Mouse (Mus musculus) spleen, adult 2 months (tissue): ENCODE measurements around the gene Gm49395. TPM values are rescaled to one million over a fixed set of nuclear protein-coding genes. Genes with fewer than 3 reads are reported as not detected.

Experiments
- DNase-seq, 2 experiments: peaks; one replicate each; pipeline versions ENCODE4 v3.0.0 to v3.0.0-alpha.2; 2012 to 2021; ENCODE audit warnings: low spot score in 2 of 2, low read depth in 1 of 2
- H3K27ac ChIP-seq: fragments of 200-500 bp; 2 replicates; pipeline ENCODE4 v1.5.1; 2012; ENCODE audit warnings: low read length, inconsistent platforms; ENCODE audit not compliant: insufficient read depth
- H3K27me3 ChIP-seq: fragments of 200-500 bp; 2 replicates; pipeline ENCODE4 v1.6.1; 2012; ENCODE audit warnings: mild to moderate bottlenecking, moderate library complexity, low read length, inconsistent platforms; ENCODE audit not compliant: control insufficient read depth, insufficient read depth
- H3K36me3 ChIP-seq: fragments of 200-500 bp; 2 replicates; pipeline ENCODE4 v1.6.1; 2012; ENCODE audit warnings: mild to moderate bottlenecking, low read length, inconsistent platforms; ENCODE audit not compliant: control insufficient read depth, insufficient read depth
- H3K4me1 ChIP-seq: fragments of 200-500 bp; 2 replicates; pipeline ENCODE4 v1.6.1; 2011; ENCODE audit warnings: inconsistent platforms; ENCODE audit not compliant: control insufficient read depth, insufficient read depth, insufficient read length
- H3K4me3 ChIP-seq: fragments of 200-500 bp; 2 replicates; pipeline ENCODE4 v1.5.1; 2011; ENCODE audit warnings: mild to moderate bottlenecking, inconsistent platforms; ENCODE audit not compliant: insufficient read depth, insufficient read length; ENCODE audit errors: extremely low read depth
- CTCF ChIP-seq: fragments of 200-500 bp; IDR thresholded peaks from 2 replicates; pipeline ENCODE4 v1.5.1; 2011; ENCODE audit warnings: mild to moderate bottlenecking, inconsistent platforms; ENCODE audit not compliant: insufficient read depth, insufficient read length, insufficient replicate concordance; ENCODE audit errors: extremely low read depth
- POLR2A ChIP-seq: fragments of 200-500 bp; IDR thresholded peaks from 2 replicates; pipeline ENCODE4 v1.6.1; 2011; ENCODE audit warnings: low read depth, low read length, inconsistent platforms
- WGBS: fragments of 180-500 bp; shearing (Covaris S2); methylation state at CpG from one replicate; pipeline ENCODE4 v1.1.7; 2018; 5-methylcytosine and 5-hydroxymethylcytosine counted together
- polyA plus RNA-seq: library from polyadenylated mRNA; depleted of rRNA; stranded (reverse); fragments of >200 nt; gene quantifications from 2 replicates; pipeline ENCODE4 v1.2.3, GENCODE M21; 2012

The Gm49395 gene
- polyA plus RNA-seq, 1 experiment, result 3.4 TPM

GRCm38 (mm10) chr13:115017545-115017944 is 84.2 kb downstream of the Gm49395 start:
- WGBS, result 90% methylated on average over 9 of the region's 9 CpGs
- Histone ChIP-seq H3K27ac (no peak overlapping the region), H3K4me1 (peaks cover 6% of the 10 kb centered on the region; the same call in 1 of the 2 replicates), H3K36me3 (no peaks in the 10 kb centered on the region), H3K4me3 (no peak overlapping the region), H3K27me3 (no peaks in the 10 kb centered on the region)
- DNase-seq, result no peak
- TF ChIP-seq POLR2A (no peak), CTCF (no peak)

GRCm38 (mm10) chr13:115011547-115011946 is 90.2 kb downstream of the Gm49395 start:
- DNase-seq, result no peak
- H3K4me3 ChIP-seq, result no peak overlapping the region
- H3K27me3 ChIP-seq, result no peaks in the 10 kb centered on the region
- no peak for TF ChIP-seq POLR2A
- TF ChIP-seq CTCF, result no peak
- 38% methylated on average over 6 of the region's 6 CpGs for WGBS
- no peak overlapping the region for H3K27ac ChIP-seq
- H3K4me1 ChIP-seq, result no peaks in the 10 kb centered on the region
- no peaks in the 10 kb centered on the region for H3K36me3 ChIP-seq

GRCm38 (mm10) chr13:115006213-115006835 is 95.4 kb downstream of the Gm49395 start:
- Histone ChIP-seq H3K27me3 (no peaks in the 10 kb centered on the region), H3K4me1 (no peaks in the 10 kb centered on the region), H3K36me3 (no peaks in the 10 kb centered on the region), H3K27ac (no peak overlapping the region), H3K4me3 (no peak overlapping the region)
- 69% methylated on average over 9 of the region's 9 CpGs for WGBS
- no peak for DNase-seq
- TF ChIP-seq POLR2A, result no peak
- no peak for TF ChIP-seq CTCF

- Histone ChIP-seq H3K27me3 (no peaks in the 10 kb centered on the region), H3K4me1 (no peaks in the 10 kb centered on the region), H3K27ac (no peak overlapping the region), H3K4me3 (no peak overlapping the region), H3K36me3 (no peaks in the 10 kb centered on the region)
- DNase-seq, result no peak
- TF ChIP-seq POLR2A, result no peak
- TF ChIP-seq CTCF, result no peak
- WGBS, result 74% methylated on average over 6 of the region's 6 CpGs
Observed at GRCm38 (mm10) chr13:115005342-115005741, 96.4 kb downstream of the Gm49395 start.

GRCm38 (mm10) chr13:115003444-115004053 is 98.2 kb downstream of the Gm49395 start:
- TF ChIP-seq POLR2A (no peak), CTCF (no peak)
- Histone ChIP-seq H3K36me3 (no peaks in the 10 kb centered on the region), H3K27ac (no peak overlapping the region), H3K4me3 (no peak overlapping the region), H3K4me1 (no peaks in the 10 kb centered on the region), H3K27me3 (no peaks in the 10 kb centered on the region)
- DNase-seq, result no peak
- WGBS, result 64% methylated on average over 7 of the region's 7 CpGs

- Histone ChIP-seq H3K27me3 (no peaks in the 10 kb centered on the region), H3K4me1 (no peaks in the 10 kb centered on the region), H3K27ac (no peak overlapping the region), H3K36me3 (no peaks in the 10 kb centered on the region), H3K4me3 (no peak overlapping the region)
- TF ChIP-seq POLR2A, result no peak
- TF ChIP-seq CTCF, result no peak
- WGBS, result 61% methylated on average over 3 of the region's 3 CpGs
- DNase-seq, result no peak
Observed at GRCm38 (mm10) chr13:115002837-115003236, 98.9 kb downstream of the Gm49395 start.

GRCm38 (mm10) chr13:115002155-115002554 is 99.6 kb downstream of the Gm49395 start:
- no peaks in the 10 kb centered on the region for H3K4me1 ChIP-seq
- 93% methylated on average over 5 of the region's 5 CpGs for WGBS
- H3K27ac ChIP-seq, result no peak overlapping the region
- DNase-seq, result no peak
- H3K27me3 ChIP-seq, result no peaks in the 10 kb centered on the region
- no peaks in the 10 kb centered on the region for H3K36me3 ChIP-seq
- TF ChIP-seq CTCF (no peak), POLR2A (no peak)
- no peak overlapping the region for H3K4me3 ChIP-seq
